Mouse (Mus musculus) embryonic facial prominence, embryonic 10.5 days (tissue): ENCODE data around the gene Actr10. TPM values are rescaled to one million over a fixed set of nuclear protein-coding genes. Genes with fewer than 3 reads are reported as not detected.

ENCODE experiments used
- DNase-seq: peaks from one replicate; pipeline ENCODE4 v3.0.0-alpha.2; 2017; ENCODE audit warnings: low spot score
- H3K27ac ChIP-seq: fragments of 300-500 bp; sonication (generic); replicated peaks from 2 replicates; pipeline ENCODE4 v1.5.1; 2016; ENCODE audit warnings: mild to moderate bottlenecking
- H3K27me3 ChIP-seq: fragments of 300-500 bp; sonication (generic); replicated peaks from 2 replicates; pipeline ENCODE4 v1.6.1; 2016; ENCODE audit warnings: low read depth, mild to moderate bottlenecking; ENCODE audit not compliant: poor library complexity, severe bottlenecking
- H3K36me3 ChIP-seq: fragments of 300-500 bp; sonication (generic); replicated peaks from 2 replicates; pipeline ENCODE4 v1.6.1; 2016; ENCODE audit warnings: mild to moderate bottlenecking, moderate library complexity
- H3K4me1 ChIP-seq: fragments of 300-500 bp; sonication (generic); 2 replicates; pipeline ENCODE4 v1.6.1; 2016
- H3K4me3 ChIP-seq: fragments of 300-500 bp; sonication (generic); 2 replicates; pipeline ENCODE4 v1.5.1; 2016; ENCODE audit warnings: mild to moderate bottlenecking, moderate library complexity
- H3K9me3 ChIP-seq: fragments of 300-500 bp; sonication (generic); 2 replicates; pipeline ENCODE4 v1.6.1; 2016; ENCODE audit warnings: mild to moderate bottlenecking
- WGBS: fragments of 180-500 bp; shearing (Covaris S2); methylation state at CpG from one replicate; pipeline ENCODE4 v1.1.7; 2016; 5-methylcytosine and 5-hydroxymethylcytosine counted together
- polyA plus RNA-seq: library from polyadenylated mRNA; unstranded; fragments of >200 nt; fragmentation: Nextera tagmentation; extraction: Ambion mirVana; gene quantifications from 2 replicates; pipeline ENCODE4 v1.2.1, GENCODE M21; 2016

The Actr10 gene
- polyA plus RNA-seq, 1 experiment from 2014 or later, result 229 TPM

DNA sequence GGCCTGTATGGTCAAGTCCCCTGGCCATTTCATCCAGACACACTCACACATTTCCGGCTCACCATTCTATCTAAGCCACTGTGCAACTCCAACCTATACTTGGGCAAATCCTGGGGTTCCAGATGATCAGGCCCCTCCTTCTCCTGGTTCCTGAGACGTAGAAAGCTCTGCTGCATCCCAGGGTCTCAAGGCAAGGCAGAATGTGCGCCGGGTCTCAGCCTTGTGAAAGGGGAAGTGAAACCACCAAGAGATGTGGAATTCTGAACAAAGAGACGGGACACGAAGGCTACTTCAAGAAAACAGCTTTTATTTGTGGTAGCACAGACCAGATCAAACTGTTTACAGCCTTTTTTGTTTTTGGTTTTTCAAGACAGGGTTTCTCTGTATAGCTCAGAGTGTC lies 68.5 kb downstream of the Actr10 start:
- no peaks in the 10 kb centered on the region for H3K4me1 ChIP-seq
- WGBS, result 94% methylated on average over 6 of the region's 6 CpGs
- H3K27ac ChIP-seq, result no peak overlapping the region
- no peaks in the 10 kb centered on the region for H3K9me3 ChIP-seq
- DNase-seq, result no peak
- peaks cover 85% of the 10 kb centered on the region for H3K36me3 ChIP-seq
- H3K27me3 ChIP-seq, result no peaks in the 10 kb centered on the region
- no peak overlapping the region for H3K4me3 ChIP-seq

DNA sequence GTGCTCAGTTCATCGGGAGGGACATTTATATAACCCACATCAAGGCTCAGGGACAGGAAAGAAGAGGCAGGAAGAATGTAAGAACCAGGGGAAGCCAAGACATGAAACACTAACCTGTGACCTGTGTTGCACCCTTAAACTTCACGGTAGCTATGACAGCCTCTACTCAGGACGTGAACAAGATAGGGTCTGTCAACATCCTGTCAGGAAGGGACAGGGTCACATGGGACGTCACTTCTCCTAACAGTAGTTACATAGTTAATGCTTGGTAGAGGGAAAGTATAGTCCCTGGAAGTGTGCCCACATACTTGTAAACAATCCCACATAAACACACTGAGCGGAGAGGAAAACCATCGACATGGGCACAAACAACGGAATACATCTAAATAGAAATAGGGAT lies 69.2 kb downstream of the Actr10 start:
- H3K9me3 ChIP-seq, result no peaks in the 10 kb centered on the region
- H3K27me3 ChIP-seq, result no peaks in the 10 kb centered on the region
- 88% methylated on average over 7 of the region's 7 CpGs for WGBS
- no peaks in the 10 kb centered on the region; the same call in 1 of the 2 replicates for H3K4me1 ChIP-seq
- DNase-seq, result no peak
- no peak overlapping the region for H3K4me3 ChIP-seq
- peaks cover 85% of the 10 kb centered on the region for H3K36me3 ChIP-seq
- no peak overlapping the region for H3K27ac ChIP-seq

DNA sequence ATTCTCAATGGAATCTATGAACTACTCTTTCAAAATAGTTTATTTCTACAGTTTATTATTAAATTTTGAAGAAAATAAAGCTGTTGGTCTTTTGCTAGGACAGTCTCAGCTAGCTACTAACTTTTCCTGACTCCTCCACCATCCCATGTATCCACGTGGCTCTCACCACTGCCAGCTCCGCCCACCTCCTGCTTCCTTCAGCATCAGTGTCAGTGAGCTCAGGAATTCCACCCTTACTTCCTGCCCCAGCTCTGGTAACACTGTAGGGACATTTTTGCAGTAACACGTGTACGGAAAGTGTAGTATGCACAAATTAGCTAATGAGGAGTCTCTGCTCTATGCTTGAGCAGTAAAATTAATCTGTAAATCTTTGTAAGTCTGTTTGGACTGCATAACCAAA lies 72.1 kb downstream of the Actr10 start:
- H3K27me3 ChIP-seq, result no peaks in the 10 kb centered on the region

More for the DNA sequence above, 72.1 kb downstream of the Actr10 start:
- Histone ChIP-seq H3K27ac (no peak overlapping the region), H3K9me3 (no peaks in the 10 kb centered on the region), H3K4me3 (no peak overlapping the region), H3K4me1 (peaks cover 14% of the 10 kb centered on the region), H3K36me3 (peaks cover 78% of the 10 kb centered on the region)
- 56% methylated on average over 4 of the region's 4 CpGs for WGBS
- no peak for DNase-seq

Other genes with a start within 250 kb of the Actr10 start
- gene Frmd6, start 112.3 kb upstream of the Actr10 start, polyA plus RNA-seq, result 45.1 and 54.5 TPM in 2 replicates
- gene Psma3, start 36.8 kb downstream of the Actr10 start, polyA plus RNA-seq, result 682 and 687 TPM in 2 replicates
- 26.6 and 26.9 TPM in 2 replicates for gene Arid4a, start 78.1 kb downstream of the Actr10 start, polyA plus RNA-seq
- 0.40 TPM in 1 of 2 replicates, not detected in the other for gene Tomm20l, start 173.6 kb downstream of the Actr10 start, polyA plus RNA-seq
- gene Timm9, start 198.8 kb downstream of the Actr10 start, polyA plus RNA-seq, result 80.5 and 82.4 TPM in 2 replicates
- 19.4 and 21.1 TPM in 2 replicates for gene 2700049A03Rik, start 199.0 kb downstream of the Actr10 start, polyA plus RNA-seq